Mouse (Mus musculus) urinary bladder, postnatal 36 days (tissue): ENCODE measurements around the gene Sirt4.
"Not testable (repeated sequence)": the region's sequence is repeated elsewhere in the genome, so short reads cannot be mapped to it uniquely, and the experiment has no call there.

Experiments
- DNase-seq, 2 experiments: peaks; one replicate each; pipeline ENCODE4 v3.0.0; 2022; ENCODE audit warnings: low spot score in 2 of 2, mixed read lengths in 1 of 2

The Sirt4 gene

GRCm38 (mm10) chr5:115514896-115515587, 30.5 kb upstream of the Sirt4 start:
- DNase-seq: peak in 1 of 2 experiments; percentile 60

- DNase-seq: no peak
Measured at GRCm38 (mm10) chr5:115514346-115514745, 29.8 kb upstream of the Sirt4 start.

- no peak for DNase-seq
Measured at GRCm38 (mm10) chr5:115513721-115514120, 29.2 kb upstream of the Sirt4 start.

- DNase-seq: no peak
Measured at GRCm38 (mm10) chr5:115513246-115513645, 28.7 kb upstream of the Sirt4 start.

GRCm38 (mm10) chr5:115512375-115512774, 27.9 kb upstream of the Sirt4 start:
- DNase-seq: no peak

GRCm38 (mm10) chr5:115509790-115510689, 25.5 kb upstream of the Sirt4 start:
- no peak for DNase-seq

- no peak for DNase-seq
Measured at GRCm38 (mm10) chr5:115509321-115509761, 24.8 kb upstream of the Sirt4 start.

GRCm38 (mm10) chr5:115508859-115509147, 24.3 kb upstream of the Sirt4 start:
- DNase-seq: no peak

- DNase-seq: no peak
Measured at GRCm38 (mm10) chr5:115507981-115508858, 23.7 kb upstream of the Sirt4 start.

GRCm38 (mm10) chr5:115507267-115507980, 22.9 kb upstream of the Sirt4 start:
- no peak for DNase-seq

GRCm38 (mm10) chr5:115506454-115507201, 22.1 kb upstream of the Sirt4 start, which contains the start of gene Pxn:
TSS of gene Pxn (plus strand) at chr5:115506676.
- DNase-seq: peak; percentile 89 to 93

GRCm38 (mm10) chr5:115505617-115506016, 21.1 kb upstream of the Sirt4 start:
- not testable (repeated sequence) for DNase-seq

GRCm38 (mm10) chr5:115503035-115503434, 18.5 kb upstream of the Sirt4 start:
- peak; percentile 46 to 59 for DNase-seq

GRCm38 (mm10) chr5:115500383-115500935, 15.9 kb upstream of the Sirt4 start:
- no peak for DNase-seq

- DNase-seq: no peak
Measured at GRCm38 (mm10) chr5:115498307-115499240, 14.0 kb upstream of the Sirt4 start.

GRCm38 (mm10) chr5:115497033-115497432, 12.5 kb upstream of the Sirt4 start:
- DNase-seq: no peak

GRCm38 (mm10) chr5:115495618-115496017, 11.1 kb upstream of the Sirt4 start:
- not testable (repeated sequence) for DNase-seq

GRCm38 (mm10) chr5:115493441-115493840, 8.9 kb upstream of the Sirt4 start:
- no peak for DNase-seq

GRCm38 (mm10) chr5:115492711-115493335, 8.3 kb upstream of the Sirt4 start:
- DNase-seq: no peak
